Mouse (Mus musculus) embryonic facial prominence, embryonic 10.5 days (tissue): Measurements from ENCODE around the gene Eif4g1. TPM values are rescaled to one million over a fixed set of nuclear protein-coding genes. Genes with fewer than 3 reads are reported as not detected.
"Not testable (repeated sequence)": the region's sequence is repeated elsewhere in the genome, so short reads cannot be mapped to it uniquely, and the experiment has no call there.

ENCODE experiments used
- DNase-seq: peaks from one replicate; pipeline ENCODE4 v3.0.0-alpha.2; 2017; ENCODE audit warnings: low spot score
- H3K27ac ChIP-seq: fragments of 300-500 bp; sonication (generic); replicated peaks from 2 replicates; pipeline ENCODE4 v1.5.1; 2016; ENCODE audit warnings: mild to moderate bottlenecking
- H3K27me3 ChIP-seq: fragments of 300-500 bp; sonication (generic); replicated peaks from 2 replicates; pipeline ENCODE4 v1.6.1; 2016; ENCODE audit warnings: low read depth, mild to moderate bottlenecking; ENCODE audit not compliant: poor library complexity, severe bottlenecking
- H3K36me3 ChIP-seq: fragments of 300-500 bp; sonication (generic); replicated peaks from 2 replicates; pipeline ENCODE4 v1.6.1; 2016; ENCODE audit warnings: mild to moderate bottlenecking, moderate library complexity
- H3K4me1 ChIP-seq: fragments of 300-500 bp; sonication (generic); 2 replicates; pipeline ENCODE4 v1.6.1; 2016
- H3K4me3 ChIP-seq: fragments of 300-500 bp; sonication (generic); 2 replicates; pipeline ENCODE4 v1.5.1; 2016; ENCODE audit warnings: mild to moderate bottlenecking, moderate library complexity
- H3K9me3 ChIP-seq: fragments of 300-500 bp; sonication (generic); 2 replicates; pipeline ENCODE4 v1.6.1; 2016; ENCODE audit warnings: mild to moderate bottlenecking
- WGBS: fragments of 180-500 bp; shearing (Covaris S2); methylation state at CpG from one replicate; pipeline ENCODE4 v1.1.7; 2016; 5-methylcytosine and 5-hydroxymethylcytosine counted together
- polyA plus RNA-seq: library from polyadenylated mRNA; unstranded; fragments of >200 nt; fragmentation: Nextera tagmentation; extraction: Ambion mirVana; gene quantifications from 2 replicates; pipeline ENCODE4 v1.2.1, GENCODE M21; 2016

The Eif4g1 gene
- polyA plus RNA-seq = 251 and 260 TPM in 2 replicates

DNA sequence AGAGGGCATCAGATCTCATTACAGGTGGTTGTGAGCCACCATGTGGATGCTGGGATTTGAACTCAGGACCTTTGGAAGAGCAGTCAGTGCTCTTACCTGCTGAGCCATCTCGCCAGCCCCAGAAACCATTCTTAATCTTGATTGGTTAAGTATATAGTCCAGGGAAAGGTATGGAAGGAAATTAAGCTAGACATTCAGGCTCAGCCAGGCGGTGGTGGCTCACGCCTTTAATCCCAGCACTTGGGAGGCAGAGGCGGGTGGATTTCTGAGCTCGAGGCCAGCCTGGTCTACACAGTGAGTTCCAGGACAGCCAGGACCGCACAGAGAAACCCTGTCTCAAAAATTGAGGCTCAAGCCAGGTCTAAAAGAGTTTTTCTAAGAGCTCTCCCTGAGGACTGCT, at the start of gene Eif4g1:
Gene Eif4g1, plus strand, starts transcription at position 301 of the 400 bp plus-strand sequence.
- H3K27me3 ChIP-seq, H3K9me3 ChIP-seq, H3K4me3 ChIP-seq: not testable (repeated sequence)

DNA sequence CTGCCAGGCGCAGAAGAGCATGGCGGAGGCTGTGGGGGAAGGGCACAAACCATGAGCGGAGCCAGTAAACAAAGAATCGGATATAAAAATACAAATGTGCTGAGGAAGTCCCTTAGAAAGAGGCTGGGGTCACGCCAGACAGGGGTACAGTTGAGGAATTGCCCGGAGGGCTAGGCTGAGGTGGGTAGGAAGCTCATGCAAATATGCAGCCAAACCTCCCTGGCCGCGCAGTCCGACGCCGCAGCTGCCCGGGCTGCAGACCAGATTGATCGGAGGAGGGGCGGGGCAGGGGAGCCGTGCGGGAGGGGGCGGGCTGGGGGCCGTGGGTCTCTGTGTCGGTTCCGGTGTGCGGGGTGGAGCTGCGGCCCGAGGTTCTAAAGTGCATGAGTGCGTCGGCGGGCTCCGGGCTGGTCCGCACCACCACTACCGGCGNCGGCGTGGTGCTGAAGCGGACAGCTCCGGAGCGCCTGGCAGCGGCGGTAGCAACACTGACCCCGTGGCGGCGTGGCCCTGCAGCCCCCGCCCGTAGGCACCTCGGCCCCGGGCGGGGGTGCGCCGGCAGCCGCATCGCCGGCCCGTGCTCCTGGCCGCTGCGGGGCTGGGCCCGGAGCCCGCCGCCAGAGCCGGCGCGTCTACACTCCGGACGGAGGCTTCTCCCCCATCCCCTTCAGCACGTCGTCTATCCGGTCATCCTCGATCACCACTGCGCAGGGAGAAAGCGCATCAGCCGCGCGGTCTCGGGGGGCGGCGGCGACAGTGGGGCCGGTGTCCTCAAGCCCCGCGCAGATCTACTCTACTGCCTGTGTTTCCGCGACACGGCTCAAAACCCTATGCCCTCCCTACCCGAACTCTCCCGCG, 48.3 kb upstream of the Eif4g1 start:
- no peak overlapping the region; the same call in 1 of the 2 replicates for H3K27ac ChIP-seq
- no peaks in the 10 kb centered on the region for H3K9me3 ChIP-seq
- DNase-seq = peak; percentile 76
- H3K4me1 ChIP-seq = peaks cover 37% of the 10 kb centered on the region
- 2% methylated on average over 82 of the region's 83 CpGs for WGBS
- H3K27me3 ChIP-seq = peaks cover 47% of the 10 kb centered on the region
- H3K4me3 ChIP-seq = peak overlapping the region; percentile 78
- H3K36me3 ChIP-seq = peaks cover 12% of the 10 kb centered on the region

More for the DNA sequence above, at the start of gene Eif4g1:
- not testable (repeated sequence) for H3K27ac ChIP-seq, H3K4me1 ChIP-seq, DNase-seq
- peaks cover 30% of the 10 kb centered on the region for H3K36me3 ChIP-seq
- 97% methylated on average over 6 of the region's 6 CpGs for WGBS

GRCm38 (mm10) chr16:20620399-20620735, 47.7 kb upstream of the Eif4g1 start:
- Histone ChIP-seq H3K9me3 (no peaks in the 10 kb centered on the region), H3K27me3 (peaks cover 47% of the 10 kb centered on the region), H3K36me3 (peaks cover 12% of the 10 kb centered on the region), H3K4me3 (peak overlapping the region; percentile 78), H3K4me1 (peaks cover 37% of the 10 kb centered on the region), H3K27ac (peak overlapping the region; percentile 89)
- no peak for DNase-seq
- 0% methylated on average over 9 of the region's 9 CpGs for WGBS

DNA sequence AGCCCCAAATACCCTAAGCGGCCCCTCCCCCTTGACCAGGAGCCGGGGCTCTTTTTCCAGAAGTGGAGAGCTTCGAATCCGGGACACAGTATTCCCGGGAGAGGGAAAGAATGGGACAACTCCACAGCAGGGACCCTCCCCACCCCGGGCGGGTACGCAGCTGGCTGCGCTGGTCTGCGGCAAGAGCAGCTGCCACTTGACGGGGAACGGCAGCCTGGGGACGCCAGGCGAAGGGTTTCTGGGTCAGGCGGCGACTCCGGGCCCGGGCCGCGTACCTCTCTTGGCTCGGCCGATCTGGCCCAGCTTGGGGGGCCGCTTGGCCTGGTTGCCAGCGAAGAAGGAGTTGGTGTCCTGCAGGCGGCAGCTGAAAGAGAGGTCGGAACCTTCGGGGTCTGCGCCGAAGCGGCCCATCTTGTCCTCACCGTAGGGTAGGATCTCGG, 47.3 kb upstream of the Eif4g1 start:
- WGBS = under 1% methylated on average over 32 of the region's 32 CpGs
- Histone ChIP-seq H3K36me3 (peaks cover 12% of the 10 kb centered on the region), H3K9me3 (no peaks in the 10 kb centered on the region), H3K4me3 (peak overlapping the region; percentile 78), H3K27me3 (peaks cover 47% of the 10 kb centered on the region), H3K4me1 (peaks cover 37% of the 10 kb centered on the region), H3K27ac (peak overlapping the region; percentile 89)
- DNase-seq = peak; percentile 70

- H3K36me3 ChIP-seq = peaks cover 12% of the 10 kb centered on the region
- no peaks in the 10 kb centered on the region for H3K9me3 ChIP-seq
- peaks cover 37% of the 10 kb centered on the region for H3K4me1 ChIP-seq
- WGBS = under 1% methylated on average over 86 of the region's 92 CpGs
- peak within 1 kb of the TSS; percentile 78 for H3K4me3 ChIP-seq
- peak; percentile 75 for DNase-seq
- peak within 1 kb of the TSS; percentile 89 for H3K27ac ChIP-seq
- peaks cover 47% of the 10 kb centered on the region for H3K27me3 ChIP-seq
Observed at GRCm38 (mm10) chr16:20621191-20621990, 46.7 kb upstream of the Eif4g1 start, which contains the start of gene Camk2n2. Camk2n2 (minus strand) TSS chr16:20621287.

GRCm38 (mm10) chr16:20621991-20622685, 46.0 kb upstream of the Eif4g1 start:
- Histone ChIP-seq H3K4me1 (peaks cover 37% of the 10 kb centered on the region), H3K4me3 (peak overlapping the region; percentile 78), H3K9me3 (no peaks in the 10 kb centered on the region), H3K27ac (peak overlapping the region; percentile 89), H3K27me3 (peaks cover 47% of the 10 kb centered on the region), H3K36me3 (peaks cover 12% of the 10 kb centered on the region)
- DNase-seq = peak; percentile 81
- WGBS = under 1% methylated on average over 37 of the region's 37 CpGs

- no peak overlapping the region for H3K4me3 ChIP-seq
- WGBS = 64% methylated on average over 2 of the region's 2 CpGs
Observed at GRCm38 (mm10) chr16:20623211-20623610, 44.9 kb upstream of the Eif4g1 start.

GRCm38 (mm10) chr16:20628871-20629391, 39.2 kb upstream of the Eif4g1 start:
- Histone ChIP-seq H3K27ac (no peak overlapping the region), H3K27me3 (peaks cover 35% of the 10 kb centered on the region), H3K4me1 (peaks cover 17% of the 10 kb centered on the region), H3K36me3 (no peaks in the 10 kb centered on the region), H3K9me3 (no peaks in the 10 kb centered on the region), H3K4me3 (no peak overlapping the region)
- no peak for DNase-seq
- 59% methylated on average over 11 of the region's 11 CpGs for WGBS

More at GRCm38 (mm10) chr16:20623211-20623610, 44.9 kb upstream of the Eif4g1 start:
- Histone ChIP-seq H3K36me3 (peaks cover 4% of the 10 kb centered on the region), H3K27me3 (peaks cover 40% of the 10 kb centered on the region), H3K9me3 (no peaks in the 10 kb centered on the region), H3K27ac (no peak overlapping the region), H3K4me1 (peaks cover 37% of the 10 kb centered on the region)
- DNase-seq = no peak

DNA sequence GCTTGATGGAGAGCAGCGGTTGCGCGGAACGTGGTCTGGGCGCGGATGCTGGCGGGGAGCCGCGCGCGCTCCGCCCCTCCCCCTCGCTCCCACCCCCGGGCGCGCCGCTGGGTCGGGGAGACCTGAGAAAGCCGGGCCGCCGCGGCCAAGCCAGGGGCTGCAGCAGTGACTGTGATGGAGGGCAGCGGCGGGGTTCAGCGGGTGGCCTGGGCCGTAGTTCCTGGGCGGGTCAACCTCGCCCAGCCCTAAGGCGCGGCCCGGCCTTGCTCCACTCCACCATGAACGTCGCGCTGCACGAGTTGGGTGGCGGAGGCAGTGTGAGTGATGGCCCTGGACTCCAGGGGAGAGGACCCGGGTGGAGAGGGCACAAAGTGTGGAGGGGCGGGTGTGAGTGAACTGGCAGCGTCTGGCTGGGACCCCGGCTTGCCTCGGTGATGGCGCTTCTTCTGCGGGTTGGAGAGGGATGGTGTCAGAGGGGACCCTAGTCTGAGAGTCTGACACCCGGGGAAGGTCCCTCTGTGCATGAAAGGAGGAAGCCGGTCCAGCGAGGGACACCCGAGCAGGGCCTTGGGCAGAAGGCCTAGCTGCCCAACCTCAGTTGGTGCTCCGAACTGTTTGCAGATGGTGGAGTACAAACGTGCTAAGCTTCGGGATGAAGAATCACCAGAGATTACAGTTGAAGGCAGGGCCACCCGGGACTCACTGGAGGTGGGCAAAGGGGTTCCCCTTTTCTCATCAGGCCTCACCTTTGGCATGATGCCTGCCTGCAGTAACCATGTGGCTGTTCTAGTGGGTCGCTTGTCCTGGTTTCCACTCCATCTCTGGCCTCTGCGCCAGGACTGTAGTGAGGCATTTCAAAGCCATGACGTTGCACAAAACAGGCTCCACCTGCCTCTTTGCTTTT, 38.1 kb upstream of the Eif4g1 start, which contains the start of gene Ece2:
Gene Ece2, plus strand, starts transcription at position 98 of the 904 bp plus-strand sequence.
- peak within 1 kb of the TSS; percentile 73 for H3K4me3 ChIP-seq
- peak; percentile 68 for DNase-seq
- peaks cover 17% of the 10 kb centered on the region for H3K4me1 ChIP-seq
- H3K27ac ChIP-seq = peak within 1 kb of the TSS; percentile 85
- H3K9me3 ChIP-seq = no peaks in the 10 kb centered on the region
- 8% methylated on average over 54 of the region's 54 CpGs for WGBS
- peaks cover 35% of the 10 kb centered on the region for H3K27me3 ChIP-seq
- no peaks in the 10 kb centered on the region for H3K36me3 ChIP-seq

DNA sequence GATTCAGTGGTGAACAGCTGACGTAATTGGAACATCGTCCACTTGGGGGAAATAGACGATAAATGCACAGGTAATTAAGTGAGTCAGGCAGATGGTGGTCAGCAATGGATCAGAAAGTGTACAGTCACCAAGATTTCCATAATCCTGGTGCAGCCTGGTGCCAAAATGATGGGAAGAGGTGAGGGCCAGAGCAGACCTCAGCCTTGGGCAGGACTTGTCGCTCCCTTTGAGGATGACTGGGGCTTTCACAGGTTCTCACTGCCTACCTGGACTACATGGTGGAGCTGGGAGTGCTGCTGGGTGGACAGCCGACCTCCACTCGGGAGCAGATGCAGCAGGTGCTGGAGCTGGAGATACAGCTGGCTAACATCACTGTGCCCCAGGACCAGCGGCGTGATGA, 30.7 kb upstream of the Eif4g1 start:
- no peak for DNase-seq
- Histone ChIP-seq H3K4me1 (no peaks in the 10 kb centered on the region), H3K36me3 (no peaks in the 10 kb centered on the region), H3K9me3 (no peaks in the 10 kb centered on the region), H3K27me3 (no peaks in the 10 kb centered on the region), H3K4me3 (no peak overlapping the region), H3K27ac (no peak overlapping the region)
- 86% methylated on average over 8 of the region's 8 CpGs for WGBS

GRCm38 (mm10) chr16:20638367-20638766, 29.7 kb upstream of the Eif4g1 start:
- no peak overlapping the region for H3K27ac ChIP-seq
- WGBS = 84% methylated on average over 8 of the region's 8 CpGs
- H3K4me3 ChIP-seq = no peak overlapping the region
- no peaks in the 10 kb centered on the region for H3K9me3 ChIP-seq
- H3K27me3 ChIP-seq = no peaks in the 10 kb centered on the region
- no peaks in the 10 kb centered on the region for H3K4me1 ChIP-seq
- no peak for DNase-seq
- H3K36me3 ChIP-seq = no peaks in the 10 kb centered on the region
